Mouse (Mus musculus) E14TG2a.4 (cell line): ENCODE measurements around the gene Gm20517.

Experiments
- CTCF ChIP-seq: conservative IDR thresholded peaks from 2 replicates; pipeline ENCODE4 v1.5.1; 2014; ENCODE audit warnings: low read length
- NANOG ChIP-seq: IDR thresholded peaks from 2 replicates; pipeline ENCODE4 v1.6.1; 2014; ENCODE audit warnings: borderline replicate concordance, low read length, mixed read lengths
- POU5F1 ChIP-seq: IDR thresholded peaks from 2 replicates; pipeline ENCODE4 v1.6.1; 2014; ENCODE audit warnings: low read length, borderline replicate concordance

DNA sequence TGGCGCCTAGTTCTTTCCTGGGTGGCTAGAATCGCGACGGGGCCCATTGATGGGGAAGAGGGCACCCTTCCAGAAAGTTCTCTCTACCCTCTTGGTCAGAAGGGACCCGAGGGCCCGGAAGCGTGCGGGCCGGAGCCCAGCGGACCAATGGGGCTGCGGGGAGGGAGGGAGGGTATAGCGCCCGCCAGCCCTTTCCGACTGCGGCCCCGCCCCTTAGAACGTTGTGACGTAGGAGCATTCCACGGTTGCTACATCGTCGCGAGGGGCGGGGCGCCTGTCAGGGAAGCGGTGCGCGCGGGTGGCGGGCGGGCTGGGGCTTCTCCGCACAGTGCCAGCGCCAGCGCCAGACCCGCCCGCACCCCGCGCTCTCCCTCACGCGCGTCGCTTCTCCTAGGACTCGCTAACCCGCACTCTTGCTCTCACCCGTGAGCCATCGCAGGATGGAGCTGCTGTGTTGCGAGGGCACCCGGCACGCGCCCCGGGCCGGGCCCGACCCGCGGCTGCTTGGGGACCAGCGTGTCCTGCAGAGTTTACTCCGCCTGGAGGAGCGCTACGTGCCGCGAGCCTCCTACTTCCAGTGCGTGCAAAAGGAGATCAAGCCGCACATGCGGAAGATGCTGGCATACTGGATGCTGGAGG is 18.1 kb upstream of the Gm20517 start:
- TF ChIP-seq CTCF (no peak), POU5F1 (no peak), NANOG (no peak)
